Mouse (Mus musculus): Measurements from ENCODE around the gene Kirrel3. TPM values are rescaled to one million over a fixed set of nuclear protein-coding genes. Genes with fewer than 3 reads are reported as not detected.

Kirrel3 gene
- polyA plus RNA-seq, 1 experiment: 0.80 TPM

GRCm38 (mm10) chr9:34714996-34715619, 229.4 kb downstream of the Kirrel3 start:
- Histone ChIP-seq H3K4me1 (ENCODE audit: control insufficient read depth, insufficient read depth, low read length) (no peaks in the 10 kb centered on the region), H3K4me3 (replicated peaks; ENCODE audit: extremely low read depth, low read depth, low read length) (no peak overlapping the region)
- 61% methylated on average over 3 of the region's 3 CpGs for WGBS
- TF ChIP-seq CTCF (IDR thresholded peaks at IDR 0.05; ENCODE audit: insufficient read depth, low read length): no peak
- TF ChIP-seq POLR2A (IDR thresholded peaks at IDR 0.05; ENCODE audit: borderline replicate concordance, extremely low read depth, low read depth, low read length): no peak
- DNase-seq: no peak

GRCm38 (mm10) chr9:34716476-34716875, 230.8 kb downstream of the Kirrel3 start:
- no peak overlapping the region for H3K4me3 ChIP-seq (replicated peaks; ENCODE audit: extremely low read depth, low read depth, low read length)
- 82% methylated on average over 2 of the region's 2 CpGs for WGBS
- no peak for DNase-seq
- TF ChIP-seq POLR2A (IDR thresholded peaks at IDR 0.05; ENCODE audit: borderline replicate concordance, extremely low read depth, low read depth, low read length) (no peak), CTCF (IDR thresholded peaks at IDR 0.05; ENCODE audit: insufficient read depth, low read length) (no peak)
- no peaks in the 10 kb centered on the region for H3K4me1 ChIP-seq (ENCODE audit: control insufficient read depth, insufficient read depth, low read length)

- no peak overlapping the region for H3K4me3 ChIP-seq (replicated peaks; ENCODE audit: extremely low read depth, low read depth, low read length)
- WGBS: 37% methylated on average over 6 of the region's 6 CpGs
- H3K4me1 ChIP-seq (ENCODE audit: control insufficient read depth, insufficient read depth, low read length): peaks cover 2% of the 10 kb centered on the region; the same call in 1 of the 2 replicates
- no peak for DNase-seq
- no peak for TF ChIP-seq POLR2A (IDR thresholded peaks at IDR 0.05; ENCODE audit: borderline replicate concordance, extremely low read depth, low read depth, low read length)
- no peak for TF ChIP-seq CTCF (IDR thresholded peaks at IDR 0.05; ENCODE audit: insufficient read depth, low read length)
These were observed 235.9 kb downstream of the Kirrel3 start for GRCm38 (mm10) chr9:34721478-34722197.

- 45% methylated on average over 5 of the region's 5 CpGs for WGBS
- H3K4me3 ChIP-seq (replicated peaks; ENCODE audit: extremely low read depth, low read depth, low read length): no peak overlapping the region
- TF ChIP-seq POLR2A (IDR thresholded peaks at IDR 0.05; ENCODE audit: borderline replicate concordance, extremely low read depth, low read depth, low read length) (no peak), CTCF (IDR thresholded peaks at IDR 0.05; ENCODE audit: insufficient read depth, low read length) (no peak)
- peak; percentile 32 for DNase-seq
- peaks cover 2% of the 10 kb centered on the region; the same call in 1 of the 2 replicates for H3K4me1 ChIP-seq (ENCODE audit: control insufficient read depth, insufficient read depth, low read length)
These were observed 236.5 kb downstream of the Kirrel3 start for GRCm38 (mm10) chr9:34722198-34722550.

- Histone ChIP-seq H3K4me3 (replicated peaks; ENCODE audit: extremely low read depth, low read depth, low read length) (no peak overlapping the region), H3K4me1 (ENCODE audit: control insufficient read depth, insufficient read depth, low read length) (no peaks in the 10 kb centered on the region)
- no peak for DNase-seq
- no peak for TF ChIP-seq CTCF (IDR thresholded peaks at IDR 0.05; ENCODE audit: insufficient read depth, low read length)
- no peak for TF ChIP-seq POLR2A (IDR thresholded peaks at IDR 0.05; ENCODE audit: borderline replicate concordance, extremely low read depth, low read depth, low read length)
- WGBS: 51% methylated on average over 6 of the region's 6 CpGs
These were observed 246.8 kb downstream of the Kirrel3 start for GRCm38 (mm10) chr9:34732507-34732906.

- 61% methylated on average over 6 of the region's 6 CpGs for WGBS
- TF ChIP-seq CTCF (IDR thresholded peaks at IDR 0.05; ENCODE audit: insufficient read depth, low read length): no peak
- no peak for TF ChIP-seq POLR2A (IDR thresholded peaks at IDR 0.05; ENCODE audit: borderline replicate concordance, extremely low read depth, low read depth, low read length)
- Histone ChIP-seq H3K4me3 (replicated peaks; ENCODE audit: extremely low read depth, low read depth, low read length) (no peak overlapping the region), H3K4me1 (ENCODE audit: control insufficient read depth, insufficient read depth, low read length) (no peaks in the 10 kb centered on the region)
- DNase-seq: no peak
These were observed 247.9 kb downstream of the Kirrel3 start for GRCm38 (mm10) chr9:34733579-34733978.

- Histone ChIP-seq H3K4me3 (replicated peaks; ENCODE audit: extremely low read depth, low read depth, low read length) (no peak overlapping the region), H3K4me1 (ENCODE audit: control insufficient read depth, insufficient read depth, low read length) (no peaks in the 10 kb centered on the region)
- 75% methylated on average over 4 of the region's 4 CpGs for WGBS
- no peak for TF ChIP-seq POLR2A (IDR thresholded peaks at IDR 0.05; ENCODE audit: borderline replicate concordance, extremely low read depth, low read depth, low read length)
- TF ChIP-seq CTCF (IDR thresholded peaks at IDR 0.05; ENCODE audit: insufficient read depth, low read length): no peak
- DNase-seq: no peak
These were observed 249.3 kb downstream of the Kirrel3 start for GRCm38 (mm10) chr9:34734991-34735390.

GRCm38 (mm10) chr9:34739431-34739830, 253.7 kb downstream of the Kirrel3 start:
- WGBS: 67% methylated on average over 5 of the region's 5 CpGs
- TF ChIP-seq POLR2A (IDR thresholded peaks at IDR 0.05; ENCODE audit: borderline replicate concordance, extremely low read depth, low read depth, low read length): no peak
- DNase-seq: no peak
- Histone ChIP-seq H3K4me1 (ENCODE audit: control insufficient read depth, insufficient read depth, low read length) (no peaks in the 10 kb centered on the region), H3K4me3 (replicated peaks; ENCODE audit: extremely low read depth, low read depth, low read length) (no peak overlapping the region)

- TF ChIP-seq CTCF (IDR thresholded peaks at IDR 0.05; ENCODE audit: insufficient read depth, low read length): no peak
- TF ChIP-seq POLR2A (IDR thresholded peaks at IDR 0.05; ENCODE audit: borderline replicate concordance, extremely low read depth, low read depth, low read length): no peak
- no peak for DNase-seq
- H3K4me3 ChIP-seq (replicated peaks; ENCODE audit: extremely low read depth, low read depth, low read length): no peak overlapping the region
- H3K4me1 ChIP-seq (ENCODE audit: control insufficient read depth, insufficient read depth, low read length): no peaks in the 10 kb centered on the region
- WGBS: 80% methylated on average over 3 of the region's 3 CpGs
These were observed 255.1 kb downstream of the Kirrel3 start for GRCm38 (mm10) chr9:34740814-34741213.

GRCm38 (mm10) chr9:34748003-34748402, 262.3 kb downstream of the Kirrel3 start:
- TF ChIP-seq CTCF (IDR thresholded peaks at IDR 0.05; ENCODE audit: insufficient read depth, low read length) (no peak), POLR2A (IDR thresholded peaks at IDR 0.05; ENCODE audit: borderline replicate concordance, extremely low read depth, low read depth, low read length) (no peak)
- 37% methylated on average over 2 of the region's 2 CpGs for WGBS
- no peak overlapping the region for H3K4me3 ChIP-seq (replicated peaks; ENCODE audit: extremely low read depth, low read depth, low read length)
- H3K4me1 ChIP-seq (ENCODE audit: control insufficient read depth, insufficient read depth, low read length): no peaks in the 10 kb centered on the region
- no peak for DNase-seq
